Mouse (Mus musculus) embryonic facial prominence, embryonic 14.5 days (tissue): ENCODE measurements around the gene Cops8. TPM values are rescaled to one million over a fixed set of nuclear protein-coding genes. Genes with fewer than 3 reads are reported as not detected.

ENCODE experiments used
- ATAC-seq: fragments of 200-750 bp; cut with Nextera tagmentation; 2 replicates; pipeline ENCODE4 v1.8.0; 2017; ENCODE audit warnings: low read depth, moderate number of reproducible peaks, moderate TSS enrichment
- DNase-seq: peaks from one replicate; pipeline ENCODE4 v3.0.0-alpha.2; 2015; ENCODE audit warnings: low spot score
- H3K27ac ChIP-seq: fragments of 300-500 bp; sonication (generic); replicated peaks from 2 replicates; pipeline ENCODE4 v1.5.1; 2014; ENCODE audit warnings: low read depth, mild to moderate bottlenecking, low read length, moderate library complexity
- H3K27me3 ChIP-seq: fragments of 300-500 bp; sonication (generic); replicated peaks from 2 replicates; pipeline ENCODE4 v1.6.1; 2014; ENCODE audit warnings: low read length; ENCODE audit not compliant: control insufficient read depth, insufficient read depth
- H3K36me3 ChIP-seq: fragments of 300-500 bp; sonication (generic); 2 replicates; pipeline ENCODE4 v1.6.1; 2014; ENCODE audit warnings: low read length, mixed read lengths; ENCODE audit not compliant: control insufficient read depth, insufficient read depth
- H3K4me1 ChIP-seq: fragments of 300-500 bp; sonication (generic); 2 replicates; pipeline ENCODE4 v1.6.1; 2014; ENCODE audit warnings: antibody characterized with exemption, low read length; ENCODE audit not compliant: control insufficient read depth, insufficient read depth
- H3K4me2 ChIP-seq: fragments of 300-500 bp; sonication (generic); 2 replicates; pipeline ENCODE4 v1.6.1; 2014; ENCODE audit warnings: low read depth, mild to moderate bottlenecking, low read length, moderate library complexity, mixed read lengths
- H3K4me3 ChIP-seq: fragments of 300-500 bp; sonication (generic); 2 replicates; pipeline ENCODE4 v1.5.1; 2014; ENCODE audit warnings: low read depth, mild to moderate bottlenecking, low read length
- H3K9ac ChIP-seq: fragments of 300-500 bp; sonication (generic); 2 replicates; pipeline ENCODE4 v1.6.1; 2014; ENCODE audit warnings: low read depth, mild to moderate bottlenecking, low read length, moderate library complexity, mixed read lengths
- H3K9me3 ChIP-seq: fragments of 300-500 bp; sonication (generic); 2 replicates; pipeline ENCODE4 v1.6.1; 2016; ENCODE audit warnings: low read length; ENCODE audit not compliant: control insufficient read depth
- WGBS: fragments of 180-500 bp; shearing (Covaris S2); extraction: QIAGEN DNeasy Blood & Tissue Kit; methylation state at CpG from one replicate; pipeline ENCODE4 v1.1.7; 2014; 5-methylcytosine and 5-hydroxymethylcytosine counted together
- polyA plus RNA-seq: library from polyadenylated mRNA; unstranded; fragments of >200 nt; fragmentation: Nextera tagmentation; extraction: Ambion mirVana; gene quantifications from 2 replicates; pipeline ENCODE4 v1.2.1, GENCODE M21; 2014

The Cops8 gene
- polyA plus RNA-seq, 1 experiment from 2014 or later, result 141 TPM

GRCm38 (mm10) chr1:90633415-90634030 is 30.7 kb downstream of the Cops8 start:
- WGBS, result 51% methylated on average over 6 of the region's 6 CpGs
- ATAC-seq, result no peak
- peak; percentile 16 for DNase-seq

GRCm38 (mm10) chr1:90634205-90634745 is 31.5 kb downstream of the Cops8 start:
- no peaks in the 10 kb centered on the region for H3K27me3 ChIP-seq
- no peak overlapping the region for H3K9ac ChIP-seq
- WGBS, result 57% methylated on average over 3 of the region's 3 CpGs
- ATAC-seq (no peak), DNase-seq (no peak)
- no peak overlapping the region for H3K27ac ChIP-seq
- H3K4me3 ChIP-seq, result no peak overlapping the region
- no peak overlapping the region for H3K4me2 ChIP-seq
- H3K4me1 ChIP-seq, result 0 out of 2 replicates have a peak, but pooled peaks cover 3% of the 10 kb centered on the region
- no peaks in the 10 kb centered on the region for H3K9me3 ChIP-seq
- no peaks in the 10 kb centered on the region for H3K36me3 ChIP-seq

More at GRCm38 (mm10) chr1:90633415-90634030, 30.7 kb downstream of the Cops8 start:
- Histone ChIP-seq H3K4me3 (no peak overlapping the region), H3K9ac (no peak overlapping the region), H3K27me3 (no peaks in the 10 kb centered on the region), H3K4me2 (no peak overlapping the region), H3K9me3 (no peaks in the 10 kb centered on the region), H3K27ac (no peak overlapping the region), H3K36me3 (no peaks in the 10 kb centered on the region), H3K4me1 (0 out of 2 replicates have a peak, but pooled peaks cover 3% of the 10 kb centered on the region)

GRCm38 (mm10) chr1:90638335-90638734 is 35.6 kb downstream of the Cops8 start:
- ATAC-seq (no peak), DNase-seq (no peak)
- no peak overlapping the region for H3K4me2 ChIP-seq
- 0 out of 2 replicates have a peak, but pooled peaks cover 3% of the 10 kb centered on the region for H3K4me1 ChIP-seq
- no peaks in the 10 kb centered on the region for H3K9me3 ChIP-seq
- no peak overlapping the region for H3K27ac ChIP-seq
- no peaks in the 10 kb centered on the region for H3K36me3 ChIP-seq
- H3K4me3 ChIP-seq, result no peak overlapping the region
- H3K9ac ChIP-seq, result no peak overlapping the region
- no peaks in the 10 kb centered on the region for H3K27me3 ChIP-seq
- 50% methylated on average over 7 of the region's 7 CpGs for WGBS

GRCm38 (mm10) chr1:90650781-90651437 is 48.1 kb downstream of the Cops8 start:
- no peaks in the 10 kb centered on the region for H3K36me3 ChIP-seq
- WGBS, result 0% methylated on average over 4 of the region's 4 CpGs
- H3K9ac ChIP-seq, result no peak overlapping the region

GRCm38 (mm10) chr1:90651781-90652180 is 49.0 kb downstream of the Cops8 start:
- no peaks in the 10 kb centered on the region for H3K27me3 ChIP-seq
- no peak overlapping the region for H3K9ac ChIP-seq
- H3K4me1 ChIP-seq, result peaks cover 21% of the 10 kb centered on the region
- DNase-seq, result no peak
- ATAC-seq, result no peak
- no peaks in the 10 kb centered on the region for H3K36me3 ChIP-seq
- no peak overlapping the region for H3K4me3 ChIP-seq
- H3K4me2 ChIP-seq, result no peak overlapping the region
- no peaks in the 10 kb centered on the region for H3K9me3 ChIP-seq
- peak overlapping the region; percentile 72; the same call in 1 of the 2 replicates for H3K27ac ChIP-seq

More at GRCm38 (mm10) chr1:90650781-90651437, 48.1 kb downstream of the Cops8 start:
- Histone ChIP-seq H3K27ac (peak overlapping the region; percentile 72), H3K27me3 (no peaks in the 10 kb centered on the region), H3K4me1 (peaks cover 21% of the 10 kb centered on the region), H3K9me3 (no peaks in the 10 kb centered on the region), H3K4me2 (no peak overlapping the region), H3K4me3 (no peak overlapping the region)
- ATAC-seq (peak; percentile 91), DNase-seq (peak; percentile 95)

GRCm38 (mm10) chr1:90652553-90652952 is 49.8 kb downstream of the Cops8 start:
- no peak overlapping the region for H3K4me2 ChIP-seq
- peaks cover 26% of the 10 kb centered on the region for H3K4me1 ChIP-seq
- no peak overlapping the region for H3K4me3 ChIP-seq
- H3K27me3 ChIP-seq, result no peaks in the 10 kb centered on the region
- no peak overlapping the region for H3K9ac ChIP-seq
- no peaks in the 10 kb centered on the region for H3K9me3 ChIP-seq
- no peak for DNase-seq
- no peaks in the 10 kb centered on the region for H3K36me3 ChIP-seq
- WGBS, result 65% methylated on average over 4 of the region's 4 CpGs
- no peak for ATAC-seq
- H3K27ac ChIP-seq, result no peak overlapping the region

GRCm38 (mm10) chr1:90656492-90657245 is 53.9 kb downstream of the Cops8 start:
- Histone ChIP-seq H3K4me2 (no peak overlapping the region), H3K9ac (no peak overlapping the region), H3K27ac (peak overlapping the region; percentile 21; the same call in 1 of the 2 replicates), H3K9me3 (no peaks in the 10 kb centered on the region), H3K4me3 (no peak overlapping the region), H3K27me3 (no peaks in the 10 kb centered on the region), H3K36me3 (no peaks in the 10 kb centered on the region), H3K4me1 (peaks cover 8% of the 10 kb centered on the region; the same call in 1 of the 2 replicates)
- ATAC-seq (peak; percentile 53; the same call in 1 of the 2 replicates), DNase-seq (peak; percentile 70)
- WGBS, result 65% methylated on average over 16 of the region's 16 CpGs

GRCm38 (mm10) chr1:90657292-90658050 is 54.7 kb downstream of the Cops8 start:
- ATAC-seq (no peak), DNase-seq (no peak)
- Histone ChIP-seq H3K36me3 (no peaks in the 10 kb centered on the region), H3K9me3 (no peaks in the 10 kb centered on the region), H3K9ac (no peak overlapping the region), H3K4me3 (no peak overlapping the region), H3K27me3 (no peaks in the 10 kb centered on the region), H3K4me1 (peaks cover 8% of the 10 kb centered on the region; the same call in 1 of the 2 replicates), H3K27ac (no peak overlapping the region; the same call in 1 of the 2 replicates), H3K4me2 (no peak overlapping the region)
- 78% methylated on average over 10 of the region's 10 CpGs for WGBS
